Mouse (Mus musculus): ENCODE results near the gene Gpd1. TPM values are rescaled to one million over a fixed set of nuclear protein-coding genes. Genes with fewer than 3 reads are reported as not detected.

The Gpd1 gene
- polyA plus RNA-seq, 1 experiment from 2014 or later = 0.92 TPM

DNA sequence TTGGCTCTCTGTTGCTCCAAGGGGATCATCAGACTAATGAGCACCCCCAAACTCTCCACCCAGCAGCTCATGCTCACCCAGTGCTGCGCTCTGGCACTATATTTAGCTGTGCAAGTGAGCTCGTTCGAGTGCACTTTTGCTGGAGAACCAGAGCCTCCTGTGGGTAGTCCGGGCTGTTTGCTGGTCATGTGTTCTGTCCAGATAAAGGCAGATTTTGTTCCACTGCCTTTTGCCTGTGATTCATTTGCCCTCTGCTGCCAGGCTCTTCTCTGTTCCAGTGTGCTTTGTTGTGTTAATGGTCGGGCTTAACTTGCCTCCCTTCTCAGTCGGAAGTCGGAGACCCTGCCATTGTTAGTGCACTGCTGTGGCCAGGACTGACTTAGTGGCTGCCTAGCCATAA is 12.4 kb upstream of the Gpd1 start:
- WGBS = 14% methylated on average over 7 of the region's 7 CpGs
- peak overlapping the region; percentile 85 for H3K4me3 ChIP-seq (replicated peaks; ENCODE audit: low read depth, low read length)
- H3K9me3 ChIP-seq (ENCODE audit: control insufficient read depth, low read length) = no peaks in the 10 kb centered on the region
- peak overlapping the region; percentile 99 for H3K27ac ChIP-seq (replicated peaks; ENCODE audit: low read depth, low read length)
- peak overlapping the region; percentile 98 for H3K4me2 ChIP-seq (ENCODE audit: low read length)
- H3K4me1 ChIP-seq (ENCODE audit: control insufficient read depth, insufficient read depth, low read length) = peaks cover 22% of the 10 kb centered on the region
- peak; percentile 52 for DNase-seq
- ATAC-seq (ENCODE audit: low FRiP score, low TSS enrichment) = no peak
- peak overlapping the region; percentile 99; the same call in 1 of the 2 replicates for H3K9ac ChIP-seq (replicated peaks; ENCODE audit: low read length)
- H3K27me3 ChIP-seq (ENCODE audit: control insufficient read depth, insufficient read depth, low read length) = no peaks in the 10 kb centered on the region
- peaks cover 64% of the 10 kb centered on the region for H3K36me3 ChIP-seq (ENCODE audit: control insufficient read depth, insufficient read depth, low read length)

DNA sequence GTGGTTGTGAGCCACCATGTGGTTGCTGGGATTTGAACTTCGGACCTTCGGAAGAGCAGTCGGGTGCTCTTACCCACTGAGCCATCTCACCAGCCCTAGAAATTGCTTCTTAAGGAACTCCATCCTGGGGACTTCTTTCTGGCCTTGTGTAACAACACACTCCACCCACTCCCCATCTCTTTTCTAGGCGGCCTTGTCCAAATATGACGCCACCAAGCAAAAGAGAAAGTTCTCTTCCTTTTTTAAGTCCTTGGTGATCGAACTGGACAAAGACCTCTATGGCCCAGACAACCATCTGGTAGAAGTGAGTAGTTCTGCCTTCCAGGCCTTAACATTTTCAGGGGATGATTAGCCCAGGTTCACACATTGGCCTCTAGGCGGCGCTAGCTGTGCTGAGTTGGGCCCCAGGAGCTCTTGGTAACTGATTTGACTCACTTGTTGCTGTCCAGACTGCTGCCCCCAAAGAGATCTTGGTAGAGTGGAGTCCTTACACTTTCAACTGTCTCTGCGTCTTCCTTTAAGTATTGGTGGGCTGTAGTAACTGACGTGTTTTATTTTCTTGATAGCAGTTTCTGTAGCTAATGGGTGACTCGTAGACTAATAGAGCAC is 11.8 kb upstream of the Gpd1 start, which contains the start of gene Gm17349:
TSS of gene Gm17349 (minus strand) at position 51 of the 609 bp plus-strand sequence.
- no peaks in the 10 kb centered on the region for H3K9me3 ChIP-seq (ENCODE audit: control insufficient read depth, low read length)
- 59% methylated on average over 11 of the region's 11 CpGs for WGBS
- peak within 1 kb of the TSS; percentile 99 for H3K27ac ChIP-seq (replicated peaks; ENCODE audit: low read depth, low read length)
- DNase-seq (peak; percentile 77), ATAC-seq (ENCODE audit: low FRiP score, low TSS enrichment) (no peak)
- peaks cover 22% of the 10 kb centered on the region for H3K4me1 ChIP-seq (ENCODE audit: control insufficient read depth, insufficient read depth, low read length)
- H3K36me3 ChIP-seq (ENCODE audit: control insufficient read depth, insufficient read depth, low read length) = peaks cover 66% of the 10 kb centered on the region
- H3K9ac ChIP-seq (replicated peaks; ENCODE audit: low read length) = peak within 1 kb of the TSS; percentile 99
- H3K4me3 ChIP-seq (replicated peaks; ENCODE audit: low read depth, low read length) = peak within 1 kb of the TSS; percentile 85
- no peaks in the 10 kb centered on the region for H3K27me3 ChIP-seq (ENCODE audit: control insufficient read depth, insufficient read depth, low read length)
- peak within 1 kb of the TSS; percentile 98 for H3K4me2 ChIP-seq (ENCODE audit: low read length)

DNA sequence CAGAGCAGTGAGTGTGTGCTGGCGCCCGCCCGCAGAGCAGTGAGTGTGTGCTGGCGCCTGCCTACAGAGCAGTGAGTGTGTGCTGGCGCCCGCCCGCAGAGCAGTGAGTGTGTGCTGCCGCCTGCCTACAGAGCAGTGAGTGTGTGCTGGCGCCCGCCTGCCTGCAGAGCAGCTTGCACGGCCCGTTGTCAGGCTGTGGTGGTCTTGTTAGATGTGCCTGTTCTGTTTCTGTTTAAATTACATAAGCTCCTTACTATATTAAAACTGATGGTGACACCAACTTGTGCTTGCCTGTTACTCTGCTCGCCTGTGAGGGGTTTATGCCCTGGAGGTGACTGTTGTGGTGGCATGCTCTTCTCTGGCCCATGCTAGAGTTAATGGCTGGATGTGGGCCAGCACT is 9.1 kb upstream of the Gpd1 start:
- Histone ChIP-seq H3K4me2 (ENCODE audit: low read length) (no peak overlapping the region), H3K27ac (replicated peaks; ENCODE audit: low read depth, low read length) (no peak overlapping the region), H3K4me1 (ENCODE audit: control insufficient read depth, insufficient read depth, low read length) (peaks cover 18% of the 10 kb centered on the region), H3K27me3 (ENCODE audit: control insufficient read depth, insufficient read depth, low read length) (no peaks in the 10 kb centered on the region), H3K9ac (replicated peaks; ENCODE audit: low read length) (no peak overlapping the region), H3K9me3 (ENCODE audit: control insufficient read depth, low read length) (no peaks in the 10 kb centered on the region), H3K4me3 (replicated peaks; ENCODE audit: low read depth, low read length) (no peak overlapping the region), H3K36me3 (ENCODE audit: control insufficient read depth, insufficient read depth, low read length) (peaks cover 91% of the 10 kb centered on the region)
- ATAC-seq (ENCODE audit: low FRiP score, low TSS enrichment) (no peak), DNase-seq (no peak)
- WGBS = 97% methylated on average over 13 of the region's 13 CpGs

DNA sequence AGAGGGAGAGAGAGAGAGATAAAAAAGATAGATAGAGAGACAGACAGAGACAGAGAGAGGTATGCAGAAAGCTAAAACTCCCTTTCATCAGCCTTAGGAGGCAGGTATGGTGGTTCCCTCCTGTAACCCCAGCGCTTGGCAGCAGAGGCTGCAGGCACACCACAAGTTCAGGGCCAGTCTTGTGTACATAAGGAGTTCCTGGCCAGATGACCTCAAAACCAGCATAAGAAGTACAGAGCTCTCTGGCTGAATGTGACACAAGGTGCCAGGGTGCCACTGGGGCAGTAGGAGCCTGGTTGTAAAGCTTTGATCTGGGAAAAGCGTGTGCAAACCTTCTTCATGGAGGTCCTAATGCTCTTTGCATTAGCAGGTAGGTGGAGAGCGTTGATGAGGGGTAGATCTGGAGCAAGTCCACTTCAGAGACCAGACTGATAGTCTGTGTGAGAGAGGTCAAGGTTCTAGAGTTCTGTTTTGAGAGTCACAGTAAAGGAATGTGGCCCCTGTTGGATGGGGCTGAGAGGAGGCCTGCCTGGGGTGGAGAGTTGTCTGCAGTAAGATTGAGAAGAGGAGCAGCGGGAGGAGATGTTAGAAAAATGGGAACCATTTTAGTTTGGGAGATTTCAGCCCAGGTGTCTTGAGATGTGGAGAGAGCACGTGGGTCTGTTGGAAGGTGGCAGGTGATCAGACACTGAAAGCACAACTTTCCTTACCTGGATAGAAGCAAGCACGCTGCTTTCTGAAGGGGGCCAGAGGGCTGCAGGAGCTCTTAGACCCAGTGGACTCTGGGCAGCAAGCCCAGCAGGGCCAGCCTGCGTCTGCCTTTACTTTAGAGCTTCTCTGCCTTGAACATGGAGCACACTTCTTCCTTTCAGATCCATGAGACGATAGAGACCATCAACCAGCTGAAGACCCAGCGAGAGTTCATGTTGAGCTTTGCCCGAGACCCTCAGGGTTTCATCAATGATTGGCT is 6.8 kb upstream of the Gpd1 start:
- Histone ChIP-seq H3K9me3 (ENCODE audit: control insufficient read depth, low read length) (no peaks in the 10 kb centered on the region), H3K27me3 (ENCODE audit: control insufficient read depth, insufficient read depth, low read length) (no peaks in the 10 kb centered on the region), H3K36me3 (ENCODE audit: control insufficient read depth, insufficient read depth, low read length) (peaks cover 91% of the 10 kb centered on the region), H3K9ac (replicated peaks; ENCODE audit: low read length) (no peak overlapping the region), H3K4me3 (replicated peaks; ENCODE audit: low read depth, low read length) (no peak overlapping the region), H3K4me2 (ENCODE audit: low read length) (no peak overlapping the region), H3K27ac (replicated peaks; ENCODE audit: low read depth, low read length) (no peak overlapping the region), H3K4me1 (ENCODE audit: control insufficient read depth, insufficient read depth, low read length) (no peaks in the 10 kb centered on the region)
- no peak for ATAC-seq (ENCODE audit: low FRiP score, low TSS enrichment)
- DNase-seq = no peak
- WGBS = 94% methylated on average over 10 of the region's 10 CpGs

DNA sequence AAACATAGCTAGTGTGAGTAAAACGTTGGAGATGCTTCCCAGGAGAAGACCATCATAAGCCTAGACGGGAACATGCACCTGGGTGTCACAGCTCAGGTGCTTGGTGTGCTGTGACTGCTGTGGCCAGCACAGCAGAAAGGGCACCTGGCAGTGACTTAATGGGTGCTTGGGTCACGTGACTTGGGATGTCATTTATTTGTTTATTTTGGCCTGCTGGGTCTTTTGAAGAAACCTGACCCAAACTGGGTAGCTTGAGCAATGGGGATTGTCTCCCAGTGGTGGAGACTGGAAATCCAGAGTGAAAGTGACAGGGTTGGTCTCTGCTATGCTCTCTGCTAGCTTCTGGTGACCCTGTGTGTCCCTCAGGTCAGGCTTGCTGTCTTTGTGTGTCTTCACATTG is 5.8 kb upstream of the Gpd1 start:
- Histone ChIP-seq H3K27me3 (ENCODE audit: control insufficient read depth, insufficient read depth, low read length) (no peaks in the 10 kb centered on the region), H3K4me2 (ENCODE audit: low read length) (no peak overlapping the region), H3K36me3 (ENCODE audit: control insufficient read depth, insufficient read depth, low read length) (peaks cover 90% of the 10 kb centered on the region), H3K9ac (replicated peaks; ENCODE audit: low read length) (no peak overlapping the region), H3K27ac (replicated peaks; ENCODE audit: low read depth, low read length) (no peak overlapping the region), H3K4me3 (replicated peaks; ENCODE audit: low read depth, low read length) (no peak overlapping the region), H3K9me3 (ENCODE audit: control insufficient read depth, low read length) (no peaks in the 10 kb centered on the region), H3K4me1 (ENCODE audit: control insufficient read depth, insufficient read depth, low read length) (no peaks in the 10 kb centered on the region)
- DNase-seq = no peak
- 81% methylated on average over 3 of the region's 3 CpGs for WGBS
- no peak for ATAC-seq (ENCODE audit: low FRiP score, low TSS enrichment)

DNA sequence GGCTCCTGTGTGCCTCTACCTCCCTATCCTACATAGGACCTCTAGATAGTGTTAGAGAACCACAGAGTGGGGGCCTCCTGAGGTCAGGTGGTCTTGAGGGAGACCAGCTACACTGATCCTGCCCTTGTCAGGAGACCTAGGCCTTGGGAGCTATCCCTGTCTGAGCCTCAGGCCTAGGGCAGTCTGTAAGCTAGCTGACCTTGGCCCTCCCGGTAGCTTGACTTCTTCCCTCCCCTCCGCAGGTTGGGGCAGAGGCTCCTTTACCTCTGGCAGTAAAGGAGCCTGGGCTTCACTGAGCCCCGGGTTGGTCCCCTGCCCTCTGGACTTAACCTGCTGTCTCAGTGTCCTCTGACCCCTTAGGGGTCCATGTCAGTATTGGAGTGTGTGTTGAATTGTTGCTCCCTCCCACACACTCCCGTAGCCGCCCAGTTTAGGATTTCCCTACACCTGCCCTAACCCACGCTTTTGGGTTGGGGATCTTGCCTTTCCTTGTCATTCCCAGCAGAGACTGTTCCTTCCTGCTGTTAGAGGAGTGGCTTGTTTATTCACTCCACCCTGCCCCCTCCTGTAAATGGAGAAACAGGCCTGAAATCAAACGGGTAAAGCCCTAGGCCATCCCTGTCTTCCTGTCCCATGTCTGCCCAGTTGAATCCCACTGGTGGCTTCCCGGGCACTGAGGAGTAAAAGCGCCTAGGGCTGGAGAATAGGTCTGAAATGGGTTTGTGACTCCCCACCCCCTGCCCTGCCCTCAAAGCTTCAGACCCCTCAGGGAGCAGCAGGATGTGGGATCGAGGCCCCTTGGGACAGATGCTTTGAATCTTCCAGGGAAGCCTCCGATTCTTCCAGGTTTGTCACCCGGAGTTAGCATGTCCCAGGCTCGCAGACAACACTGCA is 4.4 kb upstream of the Gpd1 start:
- Histone ChIP-seq H3K27ac (replicated peaks; ENCODE audit: low read depth, low read length) (peak overlapping the region; percentile 46; the same call in 1 of the 2 replicates), H3K9ac (replicated peaks; ENCODE audit: low read length) (no peak overlapping the region), H3K4me3 (replicated peaks; ENCODE audit: low read depth, low read length) (no peak overlapping the region), H3K27me3 (ENCODE audit: control insufficient read depth, insufficient read depth, low read length) (no peaks in the 10 kb centered on the region), H3K4me1 (ENCODE audit: control insufficient read depth, insufficient read depth, low read length) (no peaks in the 10 kb centered on the region), H3K36me3 (ENCODE audit: control insufficient read depth, insufficient read depth, low read length) (peaks cover 80% of the 10 kb centered on the region), H3K4me2 (ENCODE audit: low read length) (no peak overlapping the region), H3K9me3 (ENCODE audit: control insufficient read depth, low read length) (no peaks in the 10 kb centered on the region)
- WGBS = 73% methylated on average over 13 of the region's 13 CpGs
- no peak for DNase-seq
- ATAC-seq (ENCODE audit: low FRiP score, low TSS enrichment) = no peak

DNA sequence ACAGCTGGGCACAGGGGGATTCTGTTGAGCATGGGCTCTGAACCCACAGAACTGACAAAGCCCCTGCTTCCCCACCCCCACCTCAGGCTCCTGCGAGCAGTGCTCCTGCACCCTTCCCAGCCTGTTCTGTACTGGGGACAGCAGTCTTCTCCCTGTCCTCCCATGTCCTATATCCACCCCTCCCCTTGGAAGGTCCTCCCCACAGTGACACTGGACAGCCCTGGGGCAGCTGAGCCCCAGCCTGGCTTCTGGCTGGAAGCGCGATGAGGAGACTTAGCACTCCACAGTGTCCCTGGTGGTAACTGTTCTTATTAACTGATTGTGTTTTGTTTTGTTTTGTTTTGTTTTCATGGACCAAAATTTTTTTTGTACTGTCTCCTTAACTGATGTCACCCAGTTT is 3.7 kb upstream of the Gpd1 start:
- H3K9ac ChIP-seq (replicated peaks; ENCODE audit: low read length) = no peak overlapping the region
- H3K36me3 ChIP-seq (ENCODE audit: control insufficient read depth, insufficient read depth, low read length) = peaks cover 79% of the 10 kb centered on the region
- peak overlapping the region; percentile 46; the same call in 1 of the 2 replicates for H3K27ac ChIP-seq (replicated peaks; ENCODE audit: low read depth, low read length)
- ATAC-seq (ENCODE audit: low FRiP score, low TSS enrichment) = no peak
- 76% methylated on average over 3 of the region's 3 CpGs for WGBS
- H3K27me3 ChIP-seq (ENCODE audit: control insufficient read depth, insufficient read depth, low read length) = no peaks in the 10 kb centered on the region
- H3K4me1 ChIP-seq (ENCODE audit: control insufficient read depth, insufficient read depth, low read length) = no peaks in the 10 kb centered on the region
- no peak for DNase-seq
- H3K4me3 ChIP-seq (replicated peaks; ENCODE audit: low read depth, low read length) = no peak overlapping the region
- H3K4me2 ChIP-seq (ENCODE audit: low read length) = no peak overlapping the region
- no peaks in the 10 kb centered on the region for H3K9me3 ChIP-seq (ENCODE audit: control insufficient read depth, low read length)

DNA sequence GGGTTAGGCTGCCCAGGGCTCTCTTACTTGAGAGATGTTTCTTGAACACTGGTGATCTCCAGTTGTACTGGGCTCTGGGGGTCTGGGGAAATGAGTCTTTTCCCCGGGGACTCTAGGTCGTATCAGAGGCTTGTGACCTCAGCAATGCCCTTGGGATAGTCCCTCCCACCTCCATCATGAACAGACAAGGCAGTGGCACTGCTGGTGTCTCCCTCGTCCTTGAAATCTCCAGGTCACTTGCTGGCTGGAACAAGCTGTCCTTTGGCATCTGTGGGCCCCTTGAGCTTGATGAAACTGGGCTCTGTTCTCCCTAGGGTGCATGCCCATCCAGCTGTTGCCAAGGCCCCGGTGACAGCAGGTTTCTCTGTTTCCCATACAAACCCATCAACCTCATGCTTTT is 3.1 kb upstream of the Gpd1 start:
- no peak overlapping the region for H3K4me2 ChIP-seq (ENCODE audit: low read length)
- ATAC-seq (ENCODE audit: low FRiP score, low TSS enrichment) (no peak), DNase-seq (no peak)
- peaks cover 78% of the 10 kb centered on the region for H3K36me3 ChIP-seq (ENCODE audit: control insufficient read depth, insufficient read depth, low read length)
- no peak overlapping the region for H3K9ac ChIP-seq (replicated peaks; ENCODE audit: low read length)
- no peaks in the 10 kb centered on the region for H3K4me1 ChIP-seq (ENCODE audit: control insufficient read depth, insufficient read depth, low read length)
- no peak overlapping the region for H3K4me3 ChIP-seq (replicated peaks; ENCODE audit: low read depth, low read length)
- no peaks in the 10 kb centered on the region for H3K9me3 ChIP-seq (ENCODE audit: control insufficient read depth, low read length)
- 72% methylated on average over 4 of the region's 4 CpGs for WGBS
- H3K27ac ChIP-seq (replicated peaks; ENCODE audit: low read depth, low read length) = peak overlapping the region; percentile 33; the same call in 1 of the 2 replicates
- H3K27me3 ChIP-seq (ENCODE audit: control insufficient read depth, insufficient read depth, low read length) = no peaks in the 10 kb centered on the region
